Mouse (Mus musculus): ENCODE data around the gene Cryz. TPM values are rescaled to one million over a fixed set of nuclear protein-coding genes. Genes with fewer than 3 reads are reported as not detected.

Cryz gene
- polyA plus RNA-seq (2017; shearing (Covaris generic)): 1 to 10 TPM; 2.3 to 7.1 TPM

GRCm38 (mm10) chr3:154596488-154596933 is at the start of gene Cryz:
Cryz (plus strand) TSS chr3:154596711.

GRCm38 (mm10) chr3:154596934-154597554 is 533 bp downstream of the Cryz start, which contains the start of gene Tyw3:
Tyw3 (minus strand) TSS chr3:154597104.

GRCm38 (mm10) chr3:154663545-154663944 is 67.0 kb downstream of the Cryz start, which contains the start of gene Erich3:
Erich3 (plus strand) TSS chr3:154663859.

Other genes starting within 250 kb of the Cryz start
- 10 to 100 TPM in 1 of 2 experiments, 1 to 10 TPM in 1; 6.8 to 11.6 TPM for gene Tyw3, start 393 bp downstream of the Cryz start, polyA plus RNA-seq (2017; shearing (Covaris generic))
- gene Erich3, start 67.1 kb downstream of the Cryz start, polyA plus RNA-seq (2017; shearing (Covaris generic)): under 1 TPM; 0.24 to 0.92 TPM

All from inflammation-experienced regulatory T-cells (primary cell).